Mouse (Mus musculus) CH12.LX (cell line): ENCODE results near the gene Gjb5. TPM values are rescaled to one million over a fixed set of nuclear protein-coding genes. Genes with fewer than 3 reads are reported as not detected.

Source experiments
- DNase-seq: peaks from one replicate; pipeline ENCODE4 v3.0.0-alpha.2; 2013; ENCODE audit errors: extremely low read depth
- H3K27ac ChIP-seq: 2 replicates; pipeline ENCODE4 v1.5.1; 2012; ENCODE audit warnings: low read depth, mild to moderate bottlenecking, control low read depth, moderate library complexity; ENCODE audit not compliant: insufficient read depth
- H3K27me3 ChIP-seq: replicated peaks from 2 replicates; pipeline ENCODE3; 2012; ENCODE audit warnings: inconsistent platforms
- H3K36me3 ChIP-seq, 2 experiments: replicated peaks in 1 of 2; 2 replicates each; pipeline versions ENCODE3 to v1.6.1; 2012; ENCODE audit warnings: inconsistent platforms in 1 of 2, low read length in 1 of 2, mild to moderate bottlenecking in 1 of 2, mixed read lengths in 1 of 2, moderate library complexity in 1 of 2; ENCODE audit not compliant: control insufficient read depth in 1 of 2, insufficient read depth in 1 of 2
- H3K4me1 ChIP-seq, 2 experiments: 2 replicates each; pipeline ENCODE4 v1.6.1; 2012; ENCODE audit warnings: inconsistent platforms in 1 of 2, moderate library complexity in 1 of 2; ENCODE audit not compliant: insufficient read depth in 2 of 2, control insufficient read depth in 1 of 2
- H3K4me2 ChIP-seq: 2 replicates; pipeline ENCODE4 v1.6.1; 2012; ENCODE audit warnings: low read depth, mild to moderate bottlenecking, control low read depth; ENCODE audit not compliant: poor library complexity, insufficient read depth, severe bottlenecking
- H3K4me3 ChIP-seq, 3 experiments: fragments of 150-350 bp in 1 of 3; sonication (generic) in 1 of 3; replicated peaks in 1 of 3; 2 replicates each; pipeline versions ENCODE3 to v1.5.1; 2011 to 2012; ENCODE audit warnings: low read depth in 2 of 3, low read length in 2 of 3, mild to moderate bottlenecking in 2 of 3, moderate library complexity in 2 of 3, control low read depth in 1 of 3, improper control_type of control experiment in 1 of 3, inconsistent platforms in 1 of 3, mixed read lengths in 1 of 3; ENCODE audit not compliant: poor library complexity in 1 of 3
- H3K79me2 ChIP-seq: replicated peaks from 2 replicates; pipeline ENCODE4 v1.6.1; 2012; ENCODE audit warnings: mild to moderate bottlenecking, moderate library complexity; ENCODE audit not compliant: control insufficient read depth, poor library complexity, insufficient read depth, severe bottlenecking; ENCODE audit errors: extremely low read depth
- H3K9ac ChIP-seq: 2 replicates; pipeline ENCODE4 v1.6.1; 2012; ENCODE audit warnings: low read depth, mild to moderate bottlenecking, control low read depth, moderate library complexity; ENCODE audit not compliant: insufficient read depth
- H3K9me3 ChIP-seq: replicated peaks from 2 replicates; pipeline ENCODE3; 2012; ENCODE audit warnings: low read length, inconsistent platforms, mixed read lengths
- CTCF ChIP-seq, 2 experiments: IDR thresholded peaks in 1 of 2; conservative IDR thresholded peaks in 1 of 2; 2 replicates each; pipeline ENCODE4 v1.5.1; 2011 to 2012; ENCODE audit warnings: low read depth in 2 of 2, low read length in 2 of 2, improper control_type of control experiment in 1 of 2, inconsistent platforms in 1 of 2, mild to moderate bottlenecking in 1 of 2, moderate library complexity in 1 of 2
- ELF1 ChIP-seq: IDR thresholded peaks from 2 replicates; pipeline ENCODE4 v1.6.1; 2014; ENCODE audit warnings: low read depth, mild to moderate bottlenecking, inconsistent platforms, low read length, improper control_type of control experiment
- EP300 ChIP-seq: IDR thresholded peaks from 2 replicates; pipeline ENCODE4 v1.6.1; 2011; ENCODE audit warnings: low read length, improper control_type of control experiment
- ETS1 ChIP-seq: conservative IDR thresholded peaks from 2 replicates; pipeline ENCODE4 v1.6.1; 2012; ENCODE audit warnings: low read depth, mild to moderate bottlenecking, inconsistent platforms, low read length, improper control_type of control experiment, moderate library complexity
- HCFC1 ChIP-seq: IDR thresholded peaks from 2 replicates; pipeline ENCODE4 v1.6.1; 2012; ENCODE audit warnings: low read depth, mild to moderate bottlenecking, inconsistent platforms, low read length, improper control_type of control experiment
- IRF4 ChIP-seq: IDR thresholded peaks from 2 replicates; pipeline ENCODE4 v1.6.1; 2014; ENCODE audit warnings: low read depth, mild to moderate bottlenecking, inconsistent platforms, low read length, improper control_type of control experiment
- JUN ChIP-seq: IDR thresholded peaks from 2 replicates; pipeline ENCODE4 v1.6.1; 2011; ENCODE audit warnings: low read depth, mild to moderate bottlenecking, low read length, improper control_type of control experiment, moderate library complexity; ENCODE audit not compliant: insufficient read depth
- JUND ChIP-seq: conservative IDR thresholded peaks from 2 replicates; pipeline ENCODE4 v1.6.1; 2011; ENCODE audit warnings: low read depth, low read length, improper control_type of control experiment
- MAFK ChIP-seq: IDR thresholded peaks from 2 replicates; pipeline ENCODE4 v1.6.1; 2011; ENCODE audit warnings: low read length, improper control_type of control experiment; ENCODE audit not compliant: insufficient replicate concordance
- MAX ChIP-seq: IDR thresholded peaks from 2 replicates; pipeline ENCODE4 v1.6.1; 2011; ENCODE audit warnings: low read length, improper control_type of control experiment
- MYC ChIP-seq: IDR thresholded peaks from 2 replicates; pipeline ENCODE4 v1.6.1; 2011; ENCODE audit warnings: low read depth, mild to moderate bottlenecking, improper control_type of control experiment, low read length
- NELFE ChIP-seq: IDR thresholded peaks from 2 replicates; pipeline ENCODE4 v1.6.1; 2011; ENCODE audit warnings: low read depth, low read length, improper control_type of control experiment
- PAX5 ChIP-seq: IDR thresholded peaks from 2 replicates; pipeline ENCODE4 v1.6.1; 2012; ENCODE audit warnings: low read length, inconsistent platforms, mixed read lengths
- RAD21 ChIP-seq: IDR thresholded peaks from 2 replicates; pipeline ENCODE4 v1.6.1; 2011; ENCODE audit warnings: low read depth, mild to moderate bottlenecking, low read length, improper control_type of control experiment, moderate library complexity
- RCOR1 ChIP-seq: conservative IDR thresholded peaks from 2 replicates; pipeline ENCODE4 v1.6.1; 2012; ENCODE audit warnings: low read depth, mild to moderate bottlenecking, inconsistent platforms, low read length, improper control_type of control experiment
- SIN3A ChIP-seq: IDR thresholded peaks from 2 replicates; pipeline ENCODE4 v1.6.1; 2012; ENCODE audit warnings: low read length, improper control_type of control experiment, inconsistent platforms
- TCF12 ChIP-seq: IDR thresholded peaks from 2 replicates; pipeline ENCODE4 v1.6.1; 2014; ENCODE audit warnings: low read depth, mild to moderate bottlenecking, inconsistent platforms, low read length, improper control_type of control experiment
- UBTF ChIP-seq: IDR thresholded peaks from 2 replicates; pipeline ENCODE4 v1.6.1; 2012; ENCODE audit warnings: low read depth, mild to moderate bottlenecking, inconsistent platforms, low read length, improper control_type of control experiment, moderate library complexity
- ZC3H11A ChIP-seq: IDR thresholded peaks from 2 replicates; pipeline ENCODE4 v1.6.1; 2012; ENCODE audit warnings: low read depth, mild to moderate bottlenecking, inconsistent platforms, low read length, improper control_type of control experiment
- ZMIZ1 ChIP-seq: IDR thresholded peaks from 2 replicates; pipeline ENCODE4 v1.6.1; 2012; ENCODE audit warnings: low read depth, mild to moderate bottlenecking, inconsistent platforms, low read length, improper control_type of control experiment
- dilution Hi-C: fragments of 300-500 bp; cut with MboI; formaldehyde crosslinking; loops from 2 replicates; pipeline ENCODE4 v1.14.3; 2020; ENCODE audit warnings: low sequenced_read_pairs; ENCODE audit not compliant: extremely low pct_unique_long_range_greater_than_20kb, extremely low pct_ligation_motif_present
- in situ Hi-C: fragments of 300-500 bp; cut with MboI; formaldehyde crosslinking; loops from 3 replicates; pipeline ENCODE4 v1.14.3; 2019; ENCODE audit warnings: low sequenced_read_pairs, low pct_ligation_motif_present, low pct_unique_long_range_greater_than_20kb, mixed read lengths
- polyA plus RNA-seq: library from polyadenylated mRNA; unstranded; fragments of >175 nt; gene quantifications from 2 replicates; pipeline ENCODE4 v1.2.1, GENCODE M21; 2012; ENCODE audit warnings: low read depth; ENCODE audit not compliant: insufficient read length
- total RNA-seq, 2 experiments: library from RNA; depleted of rRNA; stranded (reverse); fragments of 300-350 nt in 1 of 2; fragments of >200 nt in 1 of 2; gene quantifications; 2 replicates each; pipeline ENCODE4 v1.2.3; 2012 to 2014

The Gjb5 gene
- total and polyA plus RNA-seq, 3 experiments = 0.34 to 0.50 TPM; not detected in 1

- H3K79me2 ChIP-seq = no peaks in the 10 kb centered on the region
- TF ChIP-seq ELF1 (no peak), MAX (no peak), ETS1 (no peak), JUND (no peak), MYC (no peak), ZC3H11A (no peak), CTCF (conservative IDR thresholded peaks at IDR 0.05 in 1 of 2, IDR thresholded peaks at IDR 0.05 in 1 of 2; ENCODE audit: low read depth in 2 of 2, low read length in 2 of 2) (no peak), RCOR1 (no peak)
- TF ChIP-seq, all 38 proteins: peak for 0
- Histone ChIP-seq H3K9ac (no peak overlapping the region), H3K27ac (no peak overlapping the region), H3K9me3 (no peaks in the 10 kb centered on the region), H3K27me3 (no peaks in the 10 kb centered on the region), H3K4me1 (no peaks in the 10 kb centered on the region), H3K4me2 (no peak overlapping the region), H3K4me3 (no peak overlapping the region), H3K36me3 (no peaks in the 10 kb centered on the region)
- dilution Hi-C loops = no loop called here
- DNase-seq = no peak
- in situ Hi-C loops = no loop called here
Measured at GRCm38 (mm10) chr4:127337668-127338067, 20.3 kb downstream of the Gjb5 start.

- TF ChIP-seq EP300 = no peak
- no peak for TF ChIP-seq CTCF (conservative IDR thresholded peaks at IDR 0.05 in 1 of 2, IDR thresholded peaks at IDR 0.05 in 1 of 2; ENCODE audit: low read depth in 2 of 2, low read length in 2 of 2)
- no peak for TF ChIP-seq RAD21
- no peak for TF ChIP-seq NELFE
- TF ChIP-seq RCOR1 = no peak
- no peak for TF ChIP-seq IRF4
- no peak for TF ChIP-seq HCFC1
- TF ChIP-seq MAFK = no peak
- no peak for TF ChIP-seq ZMIZ1
- no peak for TF ChIP-seq UBTF
- no peak for TF ChIP-seq JUN
- no peak for TF ChIP-seq PAX5
- no peak for TF ChIP-seq SIN3A
- TF ChIP-seq MAX = no peak
- no peak for TF ChIP-seq TCF12
- TF ChIP-seq, all 38 proteins: peak for 0
- Histone ChIP-seq H3K4me1 (no peaks in the 10 kb centered on the region), H3K79me2 (no peaks in the 10 kb centered on the region), H3K9me3 (no peaks in the 10 kb centered on the region), H3K27ac (no peak overlapping the region), H3K4me3 (no peak overlapping the region), H3K27me3 (peaks cover 4% of the 10 kb centered on the region), H3K9ac (no peak overlapping the region), H3K36me3 (no peaks in the 10 kb centered on the region), H3K4me2 (no peak overlapping the region)
- in situ Hi-C loops = no loop called here
- DNase-seq = no peak
- dilution Hi-C loops = no loop called here
Measured at GRCm38 (mm10) chr4:127334870-127335504, 23.0 kb downstream of the Gjb5 start.
